Mouse (Mus musculus) limb, embryonic 13.5 days (tissue): Measurements from ENCODE around the gene Smc4. TPM values are rescaled to one million over a fixed set of nuclear protein-coding genes. Genes with fewer than 3 reads are reported as not detected.

Experiments
- ATAC-seq: fragments of 200-750 bp; cut with Nextera tagmentation; 2 replicates; pipeline ENCODE4 v1.8.0; 2017; ENCODE audit warnings: low read depth, moderate number of reproducible peaks, moderate TSS enrichment; ENCODE audit not compliant: low FRiP score
- H3K27ac ChIP-seq: fragments of 300-500 bp; sonication (generic); 2 replicates; pipeline ENCODE4 v1.5.1; 2015; ENCODE audit warnings: inconsistent platforms, mild to moderate bottlenecking, moderate library complexity
- H3K27me3 ChIP-seq: fragments of 300-500 bp; sonication (generic); 2 replicates; pipeline ENCODE4 v1.6.1; 2015; ENCODE audit warnings: mild to moderate bottlenecking, inconsistent platforms
- H3K36me3 ChIP-seq: fragments of 300-500 bp; sonication (generic); 2 replicates; pipeline ENCODE4 v1.6.1; 2015; ENCODE audit warnings: inconsistent platforms, mild to moderate bottlenecking, moderate library complexity
- H3K4me1 ChIP-seq: fragments of 300-500 bp; sonication (generic); 2 replicates; pipeline ENCODE4 v1.6.1; 2015; ENCODE audit warnings: inconsistent platforms
- H3K4me2 ChIP-seq: fragments of 300-500 bp; sonication (generic); replicated peaks from 2 replicates; pipeline ENCODE4 v1.6.1; 2015; ENCODE audit warnings: inconsistent platforms, mild to moderate bottlenecking, moderate library complexity
- H3K4me3 ChIP-seq: fragments of 300-500 bp; sonication (generic); 2 replicates; pipeline ENCODE4 v1.5.1; 2015; ENCODE audit warnings: moderate library complexity, mild to moderate bottlenecking, inconsistent platforms
- H3K9ac ChIP-seq: fragments of 300-500 bp; sonication (generic); 2 replicates; pipeline ENCODE4 v1.6.1; 2015; ENCODE audit warnings: mild to moderate bottlenecking, inconsistent platforms
- H3K9me3 ChIP-seq: fragments of 300-500 bp; sonication (generic); 2 replicates; pipeline ENCODE4 v1.6.1; 2016; ENCODE audit warnings: inconsistent platforms
- whole genome bisulfite sequencing: fragments of 180-500 bp; shearing (Covaris S2); methylation state at CpG from one replicate; pipeline ENCODE4 v1.1.7; 2015; 5-methylcytosine and 5-hydroxymethylcytosine counted together
- microRNA counts: library from miRNA; unstranded; fragments of <30 nt; microRNA quantifications from one replicate; lab custom pipeline; 2016
- microRNA-seq: library from miRNA; unstranded; fragments of <30 nt; microRNA quantifications from one replicate; pipeline ENCODE4, GENCODE M21; 2016
- polyA plus RNA-seq: library from polyadenylated mRNA; unstranded; fragments of >200 nt; fragmentation: Nextera tagmentation; extraction: Ambion mirVana; gene quantifications from 2 replicates; pipeline ENCODE4 v1.2.1, GENCODE M21; 2015

The Smc4 gene
- polyA plus RNA-seq, 1 experiment from 2014 or later, result 173 TPM

- ATAC-seq, result no peak
Measured at GRCm38 (mm10) chr3:69054760-69055432, 50.4 kb downstream of the Smc4 start.

DNA sequence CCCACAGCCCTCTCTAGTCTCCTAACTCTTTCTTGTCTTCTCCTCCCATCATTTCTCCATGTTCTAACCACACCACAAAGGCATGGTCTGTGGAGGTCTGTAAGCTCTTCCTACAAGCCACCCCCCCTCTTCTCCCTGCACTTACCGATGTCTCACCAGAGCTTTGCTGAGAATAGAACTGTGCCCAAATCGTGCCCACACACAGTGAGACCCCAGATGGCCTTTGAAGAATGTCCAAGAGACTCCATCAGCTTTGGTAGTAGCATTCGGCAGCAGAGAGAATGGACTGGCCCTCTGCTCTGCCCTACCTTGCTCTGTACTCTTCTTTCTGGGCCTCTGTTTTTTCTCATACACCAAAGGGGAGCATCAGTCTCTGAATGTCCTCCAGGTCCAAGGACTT is 51.3 kb downstream of the Smc4 start:
- no peaks in the 10 kb centered on the region for H3K27me3 ChIP-seq
- WGBS, result 80% methylated on average over 3 of the region's 3 CpGs
- no peaks in the 10 kb centered on the region for H3K36me3 ChIP-seq
- H3K4me3 ChIP-seq, result no peak overlapping the region
- H3K9ac ChIP-seq, result no peak overlapping the region
- H3K9me3 ChIP-seq, result no peaks in the 10 kb centered on the region
- no peak overlapping the region for H3K4me2 ChIP-seq
- ATAC-seq, result no peak
- H3K27ac ChIP-seq, result no peak overlapping the region
- no peaks in the 10 kb centered on the region for H3K4me1 ChIP-seq

More at GRCm38 (mm10) chr3:69054760-69055432, 50.4 kb downstream of the Smc4 start:
- Histone ChIP-seq H3K27ac (no peak overlapping the region), H3K4me1 (no peaks in the 10 kb centered on the region), H3K9ac (no peak overlapping the region), H3K36me3 (no peaks in the 10 kb centered on the region), H3K4me2 (no peak overlapping the region), H3K27me3 (no peaks in the 10 kb centered on the region), H3K9me3 (no peaks in the 10 kb centered on the region), H3K4me3 (no peak overlapping the region)
- 84% methylated on average over 7 of the region's 7 CpGs for WGBS

GRCm38 (mm10) chr3:69060672-69061071 is 56.1 kb downstream of the Smc4 start:
- Histone ChIP-seq H3K4me3 (no peak overlapping the region), H3K4me1 (no peaks in the 10 kb centered on the region), H3K36me3 (no peaks in the 10 kb centered on the region), H3K27me3 (no peaks in the 10 kb centered on the region), H3K9me3 (no peaks in the 10 kb centered on the region), H3K9ac (no peak overlapping the region), H3K4me2 (no peak overlapping the region), H3K27ac (no peak overlapping the region)
- ATAC-seq, result no peak
- 96% methylated on average over 4 of the region's 4 CpGs for WGBS

DNA sequence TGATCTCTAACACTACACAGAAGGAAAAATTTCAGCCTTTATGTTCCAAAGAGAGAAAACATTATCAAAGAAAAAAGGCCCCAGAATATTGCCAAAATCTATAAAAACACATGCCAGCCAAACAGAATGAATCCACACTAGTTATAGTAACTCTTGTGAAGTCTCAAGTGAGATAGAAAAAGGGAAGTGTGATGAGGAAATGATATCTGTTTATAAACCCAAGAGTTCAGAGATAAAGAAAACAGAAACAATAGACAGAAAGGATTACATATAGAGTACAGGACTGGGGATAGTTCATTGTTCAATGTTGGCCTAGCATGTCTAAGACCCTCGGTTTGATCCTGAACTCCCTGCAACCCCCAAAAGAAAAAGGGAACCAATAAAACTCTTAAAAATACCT is 58.2 kb downstream of the Smc4 start:
- Histone ChIP-seq H3K27me3 (no peaks in the 10 kb centered on the region), H3K4me3 (no peak overlapping the region), H3K36me3 (0 out of 2 replicates have a peak, but pooled peaks cover 3% of the 10 kb centered on the region), H3K4me1 (no peaks in the 10 kb centered on the region), H3K27ac (no peak overlapping the region), H3K9ac (no peak overlapping the region), H3K9me3 (no peaks in the 10 kb centered on the region), H3K4me2 (no peak overlapping the region)
- WGBS, result 93% methylated on average over 1 of the region's 1 CpGs
- ATAC-seq, result no peak

DNA sequence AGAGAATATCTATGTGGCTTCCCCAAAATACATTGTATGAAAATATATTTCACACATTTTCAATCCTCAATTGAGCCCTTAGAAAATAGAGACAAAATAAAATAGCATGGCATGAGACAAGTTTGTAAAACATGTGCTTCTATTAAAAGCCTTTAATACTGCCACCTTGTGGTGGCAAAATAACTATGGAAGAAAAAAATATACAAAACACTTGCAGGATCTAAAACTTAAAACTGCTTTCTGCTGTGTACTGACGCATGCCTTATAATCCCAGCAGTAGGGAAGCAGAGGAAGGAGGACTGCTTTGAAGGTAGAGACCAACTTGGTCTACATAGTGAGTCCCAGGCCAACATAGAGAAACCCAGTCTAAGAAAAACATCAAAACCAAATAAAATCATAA is 59.5 kb downstream of the Smc4 start:
- 45% methylated on average over 1 of the region's 1 CpGs for WGBS
- H3K27me3 ChIP-seq, result no peaks in the 10 kb centered on the region

More for the DNA sequence above, 59.5 kb downstream of the Smc4 start:
- 0 out of 2 replicates have a peak, but pooled peaks cover 3% of the 10 kb centered on the region for H3K36me3 ChIP-seq
- no peaks in the 10 kb centered on the region for H3K9me3 ChIP-seq
- ATAC-seq, result no peak
- H3K4me1 ChIP-seq, result no peaks in the 10 kb centered on the region
- H3K9ac ChIP-seq, result no peak overlapping the region
- H3K4me3 ChIP-seq, result no peak overlapping the region
- no peak overlapping the region for H3K27ac ChIP-seq
- no peak overlapping the region for H3K4me2 ChIP-seq

MicroRNAs within 50 kb of the gene (microRNA counts, 519-probe panel; counts per million panel counts)
- 4,921 counts per million, percentile 93 among the panel's probes with 10 or more counts for microRNA mmu-miR-15b (lab: Ali Mortazavi, UCI)

Small RNA genes lying within 50 kb of the gene (microRNA-seq; reads per million reads assigned to microRNA genes)
- gene Mir15b, result 857 reads per million, percentile 74 among the genes with 10 or more reads in this experiment
- gene Mir16-2, result 229 reads per million, percentile 62 among the genes with 10 or more reads in this experiment

Other genes with a start within 250 kb of the Smc4 start
- gene 1110032F04Rik, start 135.2 kb upstream of the Smc4 start, polyA plus RNA-seq, result 0.60 and 0.63 TPM in 2 replicates
- gene Ift80, start 168 bp upstream of the Smc4 start, polyA plus RNA-seq, result 18.8 and 21.8 TPM in 2 replicates
- 124 TPM in 2 replicates for gene Trim59, start 40.0 kb downstream of the Smc4 start, polyA plus RNA-seq
- gene Kpna4, start 122.4 kb downstream of the Smc4 start, polyA plus RNA-seq, result 29.9 and 30.9 TPM in 2 replicates
- not detected in 2 replicates for gene Arl14, start 217.7 kb downstream of the Smc4 start, polyA plus RNA-seq